Mouse (Mus musculus): ENCODE data around the gene Utrn. TPM values are rescaled to one million over a fixed set of nuclear protein-coding genes. Genes with fewer than 3 reads are reported as not detected.

The Utrn gene
- polyA plus RNA-seq, 1 experiment from 2014 or later: 78.8 TPM

DNA sequence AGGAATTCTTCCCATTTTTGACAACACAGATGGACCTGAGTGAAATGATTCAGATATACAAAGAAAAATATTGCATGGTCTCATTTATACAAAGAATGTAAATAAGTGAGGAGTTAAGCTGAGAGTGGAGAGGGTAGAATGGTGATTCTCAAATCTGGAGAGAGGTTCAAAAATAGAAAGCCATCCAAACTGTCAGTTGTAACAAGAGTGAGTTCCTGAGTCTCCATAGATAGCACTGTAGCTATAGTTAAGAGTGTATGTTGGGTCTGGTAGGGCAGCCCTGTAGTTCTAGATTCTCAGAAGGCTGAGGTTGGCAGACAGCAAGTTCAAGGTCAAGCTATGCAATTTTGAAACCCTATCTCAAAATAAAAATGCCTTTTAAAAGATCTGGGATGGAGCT, 438.8 kb downstream of the Utrn start:
- ATAC-seq (ENCODE audit: borderline replicate concordance, extremely low read depth, low FRiP score, low TSS enrichment): no peak
- no peak overlapping the region for H3K4me3 ChIP-seq
- no peaks in the 10 kb centered on the region for H3K4me1 ChIP-seq
- H3K9ac ChIP-seq: no peak overlapping the region
- no peaks in the 10 kb centered on the region for H3K36me3 ChIP-seq
- no peak overlapping the region for H3K27ac ChIP-seq
- no peaks in the 10 kb centered on the region for H3K9me3 ChIP-seq
- H3K4me2 ChIP-seq: no peak overlapping the region
- no peaks in the 10 kb centered on the region for H3K27me3 ChIP-seq

DNA sequence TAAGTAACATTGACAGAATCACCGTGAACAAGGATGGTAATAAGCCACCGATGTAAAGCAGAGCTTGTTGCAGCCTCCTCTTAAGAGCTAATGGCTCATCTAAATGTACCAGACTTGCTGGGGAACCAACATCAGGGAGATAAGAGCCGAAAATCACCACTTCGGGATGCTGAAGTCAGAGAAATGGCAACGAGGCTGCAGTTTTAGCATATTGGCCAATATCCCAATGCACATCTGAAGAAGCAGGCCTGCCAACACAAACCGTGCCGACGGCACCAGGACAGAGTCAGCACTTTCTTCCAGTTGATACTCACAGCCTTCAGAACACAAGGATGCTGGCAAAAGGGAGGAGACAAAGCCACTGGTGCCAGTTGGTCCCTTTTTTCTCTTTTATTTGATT, 442.3 kb downstream of the Utrn start:
- Histone ChIP-seq H3K9me3 (no peaks in the 10 kb centered on the region), H3K9ac (no peak overlapping the region), H3K4me1 (no peaks in the 10 kb centered on the region), H3K27me3 (no peaks in the 10 kb centered on the region), H3K4me2 (no peak overlapping the region), H3K36me3 (no peaks in the 10 kb centered on the region), H3K4me3 (no peak overlapping the region), H3K27ac (no peak overlapping the region)
- ATAC-seq (ENCODE audit: borderline replicate concordance, extremely low read depth, low FRiP score, low TSS enrichment): no peak
- 80% methylated on average over 8 of the region's 8 CpGs for WGBS

GRCm38 (mm10) chr10:12424944-12425343, 444.2 kb downstream of the Utrn start:
- H3K27ac ChIP-seq: no peak overlapping the region
- H3K4me3 ChIP-seq: no peak overlapping the region
- no peak overlapping the region for H3K4me2 ChIP-seq
- H3K27me3 ChIP-seq: no peaks in the 10 kb centered on the region
- no peak overlapping the region for H3K9ac ChIP-seq
- no peaks in the 10 kb centered on the region for H3K4me1 ChIP-seq
- ATAC-seq (ENCODE audit: borderline replicate concordance, extremely low read depth, low FRiP score, low TSS enrichment): no peak
- no peaks in the 10 kb centered on the region for H3K36me3 ChIP-seq
- no peaks in the 10 kb centered on the region for H3K9me3 ChIP-seq
- WGBS: 65% methylated on average over 2 of the region's 2 CpGs

DNA sequence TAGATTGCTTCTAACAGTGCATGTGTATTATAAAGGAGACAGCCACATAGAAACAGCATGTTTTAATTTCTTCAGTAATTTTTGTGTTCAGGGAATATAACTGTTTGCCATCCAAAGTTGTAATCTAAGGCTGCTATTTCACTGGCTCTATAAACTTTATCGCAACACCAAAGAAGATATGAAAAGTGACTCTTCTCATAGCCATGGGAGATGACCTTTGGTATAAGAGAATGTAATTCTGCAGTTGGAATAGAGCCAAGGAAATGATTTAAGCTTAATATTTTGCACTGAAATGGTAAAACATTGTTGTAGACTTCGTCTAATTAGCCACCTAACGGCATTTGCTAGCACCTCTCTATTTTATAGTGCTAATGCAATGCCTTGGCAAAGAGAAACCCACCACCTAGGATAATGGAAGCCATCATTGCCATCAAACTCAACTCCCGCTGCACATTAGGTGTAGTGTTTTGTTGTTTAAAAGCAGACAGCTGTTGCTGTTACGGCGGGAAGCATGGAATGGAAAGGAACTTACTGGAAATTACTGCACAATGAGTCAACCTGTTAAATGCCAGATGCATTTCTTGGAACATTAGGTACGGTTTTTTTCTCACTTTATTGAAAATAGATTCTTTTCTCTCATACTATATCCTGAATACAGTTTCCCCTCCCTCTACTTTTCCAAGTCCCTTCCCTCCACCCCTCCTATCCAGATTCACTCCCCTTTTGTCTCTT, 445.0 kb downstream of the Utrn start:
- Histone ChIP-seq H3K27me3 (no peaks in the 10 kb centered on the region), H3K36me3 (no peaks in the 10 kb centered on the region), H3K4me2 (no peak overlapping the region), H3K9ac (no peak overlapping the region), H3K27ac (no peak overlapping the region), H3K9me3 (no peaks in the 10 kb centered on the region), H3K4me1 (no peaks in the 10 kb centered on the region), H3K4me3 (no peak overlapping the region)
- no peak for ATAC-seq (ENCODE audit: borderline replicate concordance, extremely low read depth, low FRiP score, low TSS enrichment)
- WGBS: 85% methylated on average over 7 of the region's 7 CpGs

- H3K4me1 ChIP-seq: no peaks in the 10 kb centered on the region
- no peak overlapping the region for H3K27ac ChIP-seq
- no peak overlapping the region for H3K9ac ChIP-seq
- no peak for ATAC-seq (ENCODE audit: borderline replicate concordance, extremely low read depth, low FRiP score, low TSS enrichment)
- H3K4me2 ChIP-seq: no peak overlapping the region
- WGBS: 85% methylated on average over 3 of the region's 3 CpGs
- peaks cover 7% of the 10 kb centered on the region for H3K36me3 ChIP-seq
- no peak overlapping the region for H3K4me3 ChIP-seq
- H3K27me3 ChIP-seq: no peaks in the 10 kb centered on the region
- no peaks in the 10 kb centered on the region for H3K9me3 ChIP-seq
These were observed 454.2 kb downstream of the Utrn start for GRCm38 (mm10) chr10:12414967-12415366.

DNA sequence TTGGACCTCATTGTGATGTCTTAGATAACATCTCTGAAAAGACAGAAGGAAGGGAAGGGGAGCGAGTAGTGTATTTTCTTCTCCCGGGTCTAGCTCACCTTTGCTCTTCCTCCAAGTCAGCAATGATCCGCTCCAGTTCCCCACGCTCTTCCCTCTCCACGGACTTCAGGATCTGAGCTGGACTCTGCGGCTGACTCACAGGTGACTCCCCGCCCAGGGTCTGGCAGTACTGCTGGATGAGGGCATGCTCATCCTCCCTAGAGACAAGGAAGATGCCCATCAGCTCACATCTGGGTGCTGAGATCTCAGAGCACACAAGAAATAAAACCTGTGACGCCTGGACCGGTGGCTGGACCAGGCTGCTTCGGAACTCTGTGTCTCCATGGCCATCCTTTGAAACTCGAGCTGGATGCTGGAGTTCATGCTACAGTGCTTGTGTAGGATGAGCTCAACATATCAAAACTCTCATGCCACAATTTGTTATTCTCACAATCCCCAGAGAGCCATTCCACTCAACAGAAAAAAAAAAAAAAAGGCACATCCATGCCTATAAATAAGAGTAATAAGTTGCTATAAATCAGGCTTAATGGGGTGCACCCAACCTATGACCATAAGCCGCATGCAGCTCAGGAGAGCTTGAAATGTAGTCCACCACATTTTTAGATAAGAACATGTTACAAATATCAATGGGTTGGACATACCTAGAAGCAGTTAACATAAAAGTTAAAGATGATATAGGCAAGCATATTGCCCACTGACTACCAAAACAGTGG, 462.6 kb downstream of the Utrn start:
- Histone ChIP-seq H3K36me3 (peaks cover 6% of the 10 kb centered on the region; the same call in 1 of the 2 replicates), H3K27me3 (no peaks in the 10 kb centered on the region), H3K27ac (no peak overlapping the region), H3K4me3 (no peak overlapping the region), H3K9ac (no peak overlapping the region), H3K4me2 (no peak overlapping the region), H3K9me3 (no peaks in the 10 kb centered on the region), H3K4me1 (no peaks in the 10 kb centered on the region)
- 88% methylated on average over 12 of the region's 12 CpGs for WGBS
- no peak for ATAC-seq (ENCODE audit: borderline replicate concordance, extremely low read depth, low FRiP score, low TSS enrichment)

DNA sequence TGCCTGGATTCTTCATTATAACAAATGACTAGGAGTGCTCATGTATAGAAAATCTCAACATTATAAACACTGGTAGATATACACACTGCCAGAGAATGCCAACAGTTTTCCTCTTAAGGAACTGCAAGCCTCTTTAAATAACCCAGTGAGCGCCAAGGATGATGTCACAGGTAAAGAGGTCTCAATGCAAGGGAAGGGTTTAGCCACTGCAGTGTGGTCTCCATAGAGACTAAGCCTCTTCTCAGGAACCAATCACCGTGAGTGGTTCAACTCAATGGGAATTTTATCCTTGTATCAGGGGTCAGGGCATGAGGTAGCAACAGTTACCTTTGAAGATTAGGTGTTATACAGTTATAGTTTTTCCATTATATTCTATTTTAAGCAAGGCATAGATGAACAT, 469.7 kb downstream of the Utrn start:
- no peaks in the 10 kb centered on the region for H3K9me3 ChIP-seq
- H3K27ac ChIP-seq: no peak overlapping the region
- H3K36me3 ChIP-seq: 0 out of 2 replicates have a peak, but pooled peaks cover 4% of the 10 kb centered on the region
- ATAC-seq (ENCODE audit: borderline replicate concordance, extremely low read depth, low FRiP score, low TSS enrichment): no peak
- H3K4me2 ChIP-seq: no peak overlapping the region
- no peak overlapping the region for H3K4me3 ChIP-seq
- H3K27me3 ChIP-seq: no peaks in the 10 kb centered on the region
- 49% methylated on average over 2 of the region's 2 CpGs for WGBS
- no peaks in the 10 kb centered on the region for H3K4me1 ChIP-seq
- no peak overlapping the region for H3K9ac ChIP-seq

DNA sequence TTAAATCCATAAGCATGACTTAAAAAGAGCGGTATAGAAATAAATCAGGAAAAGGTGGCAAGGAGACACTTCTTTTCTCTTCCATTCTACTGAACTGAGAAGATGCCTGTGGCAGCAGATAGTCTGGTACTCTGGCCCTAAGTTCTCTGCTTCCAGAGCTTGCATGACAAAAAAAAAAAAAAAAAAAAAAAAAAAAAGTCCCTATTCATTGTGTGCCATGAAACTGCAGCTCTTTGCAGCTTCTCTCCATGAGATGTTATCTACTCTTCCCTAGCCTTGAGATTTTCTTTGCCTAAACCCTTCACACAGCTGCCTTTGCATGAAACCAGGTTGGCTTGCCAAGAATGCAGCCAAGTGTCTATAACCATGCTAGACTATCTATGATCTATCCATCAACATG, 489.0 kb downstream of the Utrn start:
- WGBS: 100% methylated on average over 1 of the region's 1 CpGs
- no peaks in the 10 kb centered on the region for H3K27me3 ChIP-seq

DNA sequence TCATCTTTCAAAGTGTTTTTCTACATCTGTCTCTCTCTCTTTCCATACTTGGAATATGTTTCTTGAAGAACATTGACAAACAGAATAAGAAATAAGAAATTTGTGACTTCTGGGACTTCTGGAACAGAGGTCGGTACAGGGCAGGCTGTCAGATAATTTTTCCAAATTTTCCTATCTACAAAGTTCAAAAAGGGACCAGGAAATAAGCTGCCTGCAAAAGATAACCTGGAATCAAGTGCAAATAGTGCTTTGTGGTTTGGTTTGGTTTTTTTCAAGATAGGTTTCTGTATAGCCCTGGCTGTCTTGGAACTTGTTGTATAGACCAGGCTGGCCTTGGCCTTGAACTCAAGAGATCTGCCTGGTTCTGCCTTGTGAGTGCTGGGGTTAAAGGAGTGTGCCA, 490.0 kb downstream of the Utrn start:
- Histone ChIP-seq H3K9ac (no peak overlapping the region), H3K4me3 (no peak overlapping the region), H3K36me3 (no peaks in the 10 kb centered on the region), H3K4me2 (no peak overlapping the region), H3K27me3 (no peaks in the 10 kb centered on the region), H3K4me1 (no peaks in the 10 kb centered on the region), H3K27ac (no peak overlapping the region), H3K9me3 (no peaks in the 10 kb centered on the region)
- no peak for ATAC-seq (ENCODE audit: borderline replicate concordance, extremely low read depth, low FRiP score, low TSS enrichment)
- WGBS: 95% methylated on average over 1 of the region's 1 CpGs

More for the DNA sequence above, 489.0 kb downstream of the Utrn start:
- H3K4me1 ChIP-seq: no peaks in the 10 kb centered on the region
- H3K4me3 ChIP-seq: no peak overlapping the region
- ATAC-seq (ENCODE audit: borderline replicate concordance, extremely low read depth, low FRiP score, low TSS enrichment): no peak
- no peak overlapping the region for H3K27ac ChIP-seq
- no peak overlapping the region for H3K9ac ChIP-seq
- H3K9me3 ChIP-seq: no peaks in the 10 kb centered on the region
- H3K4me2 ChIP-seq: no peak overlapping the region
- H3K36me3 ChIP-seq: no peaks in the 10 kb centered on the region

- Histone ChIP-seq H3K36me3 (no peaks in the 10 kb centered on the region), H3K27ac (no peak overlapping the region), H3K4me1 (no peaks in the 10 kb centered on the region), H3K9ac (no peak overlapping the region), H3K4me3 (no peak overlapping the region), H3K27me3 (no peaks in the 10 kb centered on the region), H3K9me3 (no peaks in the 10 kb centered on the region), H3K4me2 (no peak overlapping the region)
- WGBS: 60% methylated on average over 3 of the region's 3 CpGs
- ATAC-seq (ENCODE audit: borderline replicate concordance, extremely low read depth, low FRiP score, low TSS enrichment): no peak
These were observed 491.4 kb downstream of the Utrn start for GRCm38 (mm10) chr10:12377727-12378126.

- Histone ChIP-seq H3K4me1 (no peaks in the 10 kb centered on the region), H3K27ac (no peak overlapping the region), H3K9me3 (no peaks in the 10 kb centered on the region), H3K36me3 (no peaks in the 10 kb centered on the region), H3K4me3 (no peak overlapping the region), H3K9ac (no peak overlapping the region), H3K27me3 (no peaks in the 10 kb centered on the region), H3K4me2 (no peak overlapping the region)
- ATAC-seq (ENCODE audit: borderline replicate concordance, extremely low read depth, low FRiP score, low TSS enrichment): no peak
- WGBS: 67% methylated on average over 2 of the region's 2 CpGs
These were observed 493.1 kb downstream of the Utrn start for GRCm38 (mm10) chr10:12376015-12376414.

- H3K27ac ChIP-seq: no peak overlapping the region
These were observed 494.4 kb downstream of the Utrn start for GRCm38 (mm10) chr10:12374741-12375140.

More at GRCm38 (mm10) chr10:12374741-12375140, 494.4 kb downstream of the Utrn start:
- H3K4me1 ChIP-seq: no peaks in the 10 kb centered on the region
- no peaks in the 10 kb centered on the region for H3K27me3 ChIP-seq
- no peak overlapping the region for H3K4me3 ChIP-seq
- 74% methylated on average over 1 of the region's 1 CpGs for WGBS
- H3K9me3 ChIP-seq: no peaks in the 10 kb centered on the region
- H3K36me3 ChIP-seq: no peaks in the 10 kb centered on the region
- no peak for ATAC-seq (ENCODE audit: borderline replicate concordance, extremely low read depth, low FRiP score, low TSS enrichment)
- no peak overlapping the region for H3K9ac ChIP-seq
- no peak overlapping the region for H3K4me2 ChIP-seq
